Mouse (Mus musculus) MN1 (cell line): ENCODE data around the gene Tspan2.

ENCODE experiments used
- DNase-seq: peaks from one replicate; pipeline ENCODE4 v3.0.0-alpha.2; 2016; ENCODE audit warnings: low spot score

The Tspan2 gene

GRCm38 (mm10) chr3:102734313-102735030 is at the start of gene Tspan2:
Gene Tspan2 (plus strand): TSS chr3:102734529.
- peak; percentile 65 for DNase-seq

- no peak for DNase-seq
These were observed 47.5 kb upstream of the Tspan2 start for GRCm38 (mm10) chr3:102686861-102687260.

GRCm38 (mm10) chr3:102687852-102688251 is 46.5 kb upstream of the Tspan2 start:
- no peak for DNase-seq

- peak; percentile 41 for DNase-seq
These were observed 42.4 kb upstream of the Tspan2 start for GRCm38 (mm10) chr3:102691802-102692484.

GRCm38 (mm10) chr3:102692758-102693325 is 41.5 kb upstream of the Tspan2 start:
- DNase-seq: no peak

- DNase-seq: no peak
These were observed 36.2 kb upstream of the Tspan2 start for GRCm38 (mm10) chr3:102698127-102698526.

GRCm38 (mm10) chr3:102701303-102701702 is 33.0 kb upstream of the Tspan2 start:
- no peak for DNase-seq

- no peak for DNase-seq
These were observed 32.3 kb upstream of the Tspan2 start for GRCm38 (mm10) chr3:102701902-102702544.

- DNase-seq: no peak
These were observed 30.3 kb upstream of the Tspan2 start for GRCm38 (mm10) chr3:102704001-102704401.

- no peak for DNase-seq
These were observed 25.7 kb upstream of the Tspan2 start for GRCm38 (mm10) chr3:102708599-102708998.

GRCm38 (mm10) chr3:102715066-102715584 is 19.2 kb upstream of the Tspan2 start:
- DNase-seq: peak; percentile 79

GRCm38 (mm10) chr3:102715839-102716238 is 18.5 kb upstream of the Tspan2 start:
- no peak for DNase-seq

GRCm38 (mm10) chr3:102717586-102718285 is 16.6 kb upstream of the Tspan2 start:
- no peak for DNase-seq

- no peak for DNase-seq
These were observed 11.2 kb upstream of the Tspan2 start for GRCm38 (mm10) chr3:102723154-102723553.

GRCm38 (mm10) chr3:102723841-102724570 is 10.3 kb upstream of the Tspan2 start:
- DNase-seq: peak; percentile 30

- no peak for DNase-seq
These were observed 9.4 kb upstream of the Tspan2 start for GRCm38 (mm10) chr3:102724798-102725459.

GRCm38 (mm10) chr3:102729416-102729815 is 4.9 kb upstream of the Tspan2 start:
- no peak for DNase-seq

GRCm38 (mm10) chr3:102731112-102731511 is 3.2 kb upstream of the Tspan2 start:
- DNase-seq: no peak

- DNase-seq: no peak
These were observed 1.7 kb upstream of the Tspan2 start for GRCm38 (mm10) chr3:102732619-102733018.

GRCm38 (mm10) chr3:102733050-102733449 is 1.3 kb upstream of the Tspan2 start:
- DNase-seq: no peak

GRCm38 (mm10) chr3:102733936-102734312 is 405 bp upstream of the Tspan2 start:
- DNase-seq: no peak
